Mouse (Mus musculus) common myeloid progenitor, adult 5-6 weeks (primary cell): ENCODE results near the gene Hoxd10. TPM values are rescaled to one million over a fixed set of nuclear protein-coding genes. Genes with fewer than 3 reads are reported as not detected.
A peak's percentile ranks its signal among the peaks of the same experiment; 100 is the strongest.

Experiments
- ATAC-seq: replicated peaks from 2 replicates; pipeline ENCODE4 v1.8.0; 2016; ENCODE audit warnings: low read depth, mild to moderate bottlenecking, moderate TSS enrichment, inconsistent platforms; ENCODE audit not compliant: poor library complexity, severe bottlenecking
- total RNA-seq: library from RNA; stranded (forward); fragments of 200-1000, 187-1606 nt; gene quantifications from 2 replicates; pipeline ENCODE4 v1.2.3, GENCODE M21; 2017

Hoxd10 gene
- total RNA-seq = not detected in 2 replicates

GRCm38 (mm10) chr2:74691022-74691951 is at the start of gene Hoxd10:
Gene Hoxd10 (plus strand): TSS chr2:74691924.
- no peak for ATAC-seq

- 0 out of 2 replicates have a peak, but pooled peaks have one; percentile 29 for ATAC-seq
These were observed 49.3 kb upstream of the Hoxd10 start for GRCm38 (mm10) chr2:74642431-74642830.

GRCm38 (mm10) chr2:74645631-74646030 is 46.1 kb upstream of the Hoxd10 start:
- ATAC-seq = no peak

GRCm38 (mm10) chr2:74647082-74647864 is 44.5 kb upstream of the Hoxd10 start:
- ATAC-seq = no peak

- ATAC-seq = no peak
These were observed 38.8 kb upstream of the Hoxd10 start for GRCm38 (mm10) chr2:74652996-74653340.

- no peak for ATAC-seq
These were observed 37.8 kb upstream of the Hoxd10 start for GRCm38 (mm10) chr2:74653781-74654535.

GRCm38 (mm10) chr2:74654743-74655419 is 36.8 kb upstream of the Hoxd10 start:
- ATAC-seq = no peak

GRCm38 (mm10) chr2:74655420-74655781 is 36.3 kb upstream of the Hoxd10 start:
- 0 out of 2 replicates have a peak, but pooled peaks have one; percentile 38 for ATAC-seq

GRCm38 (mm10) chr2:74655821-74656631 is 35.7 kb upstream of the Hoxd10 start:
- ATAC-seq = peak; percentile 52

GRCm38 (mm10) chr2:74656632-74657021 is 35.1 kb upstream of the Hoxd10 start:
- no peak for ATAC-seq

GRCm38 (mm10) chr2:74657251-74658023 is 34.3 kb upstream of the Hoxd10 start:
- ATAC-seq = no peak

- ATAC-seq = no peak
These were observed 33.6 kb upstream of the Hoxd10 start for GRCm38 (mm10) chr2:74658024-74658666.

GRCm38 (mm10) chr2:74658667-74659371 is 32.9 kb upstream of the Hoxd10 start:
- no peak for ATAC-seq

GRCm38 (mm10) chr2:74659507-74660005 is 32.2 kb upstream of the Hoxd10 start, which contains the start of gene Evx2:
Gene Evx2 (minus strand): TSS chr2:74659557.
- no peak for ATAC-seq

- ATAC-seq = no peak
These were observed 31.0 kb upstream of the Hoxd10 start for GRCm38 (mm10) chr2:74660421-74661375.

- 0 out of 2 replicates have a peak, but pooled peaks have one; percentile 31 for ATAC-seq
These were observed 30.0 kb upstream of the Hoxd10 start for GRCm38 (mm10) chr2:74661685-74662084.
